Mouse (Mus musculus) liver, embryonic 11.5 days (tissue): ENCODE data around the gene Arcn1. TPM values are rescaled to one million over a fixed set of nuclear protein-coding genes. Genes with fewer than 3 reads are reported as not detected.

ENCODE experiments used
- ATAC-seq: fragments of 200-750 bp; cut with Nextera tagmentation; replicated peaks from 2 replicates; pipeline ENCODE4 v1.8.0; 2017; ENCODE audit warnings: moderate number of reproducible peaks, mild to moderate bottlenecking, moderate TSS enrichment, moderate library complexity; ENCODE audit not compliant: low FRiP score
- DNase-seq: peaks from one replicate; pipeline ENCODE4 v3.0.0-alpha.2; 2017; ENCODE audit warnings: low spot score
- H3K27ac ChIP-seq: fragments of 300-500 bp; sonication (generic); 2 replicates; pipeline ENCODE4 v1.5.1; 2014; ENCODE audit warnings: mild to moderate bottlenecking, low read depth, low read length, control low read depth
- H3K27me3 ChIP-seq: fragments of 300-500 bp; sonication (generic); replicated peaks from 2 replicates; pipeline ENCODE4 v1.6.1; 2014; ENCODE audit warnings: low read length, mixed read lengths; ENCODE audit not compliant: control insufficient read depth, insufficient read depth
- H3K36me3 ChIP-seq: fragments of 300-500 bp; sonication (generic); 2 replicates; pipeline ENCODE4 v1.6.1; 2014; ENCODE audit warnings: mild to moderate bottlenecking, low read length, moderate library complexity, mixed read lengths; ENCODE audit not compliant: control insufficient read depth, insufficient read depth
- H3K4me1 ChIP-seq: fragments of 300-500 bp; sonication (generic); replicated peaks from 2 replicates; pipeline ENCODE4 v1.6.1; 2014; ENCODE audit warnings: low read length, mixed read lengths; ENCODE audit not compliant: control insufficient read depth, insufficient read depth
- H3K4me2 ChIP-seq: fragments of 300-500 bp; sonication (generic); 2 replicates; pipeline ENCODE4 v1.6.1; 2014; ENCODE audit warnings: mild to moderate bottlenecking, control low read depth, moderate library complexity
- H3K4me3 ChIP-seq: fragments of 300-500 bp; sonication (generic); 2 replicates; pipeline ENCODE4 v1.5.1; 2014; ENCODE audit warnings: low read depth, low read length, control low read depth
- H3K9ac ChIP-seq: fragments of 300-500 bp; sonication (generic); 2 replicates; pipeline ENCODE4 v1.6.1; 2014; ENCODE audit warnings: low read depth, low read length, control low read depth
- H3K9me3 ChIP-seq: fragments of 300-500 bp; sonication (generic); 2 replicates; pipeline ENCODE4 v1.6.1; 2016; ENCODE audit warnings: low read length, inconsistent platforms, mixed read lengths; ENCODE audit not compliant: control insufficient read depth
- WGBS: fragments of 180-500 bp; shearing (Covaris S2); extraction: QIAGEN DNeasy Blood & Tissue Kit; methylation state at CpG from one replicate; pipeline ENCODE4 v1.1.7; 2014; 5-methylcytosine and 5-hydroxymethylcytosine counted together
- polyA plus RNA-seq: library from polyadenylated mRNA; unstranded; fragments of >200 nt; fragmentation: Nextera tagmentation; extraction: Ambion mirVana; gene quantifications from 2 replicates; pipeline ENCODE4 v1.2.1, GENCODE M21; 2014

The Arcn1 gene
- polyA plus RNA-seq, 1 experiment from 2014 or later, result 171 TPM

GRCm38 (mm10) chr9:44693071-44693470, 74.6 kb downstream of the Arcn1 start:
- H3K36me3 ChIP-seq, result no peaks in the 10 kb centered on the region; the same call in 1 of the 2 replicates
- WGBS, result 79% methylated on average over 11 of the region's 11 CpGs
- no peak for DNase-seq

DNA sequence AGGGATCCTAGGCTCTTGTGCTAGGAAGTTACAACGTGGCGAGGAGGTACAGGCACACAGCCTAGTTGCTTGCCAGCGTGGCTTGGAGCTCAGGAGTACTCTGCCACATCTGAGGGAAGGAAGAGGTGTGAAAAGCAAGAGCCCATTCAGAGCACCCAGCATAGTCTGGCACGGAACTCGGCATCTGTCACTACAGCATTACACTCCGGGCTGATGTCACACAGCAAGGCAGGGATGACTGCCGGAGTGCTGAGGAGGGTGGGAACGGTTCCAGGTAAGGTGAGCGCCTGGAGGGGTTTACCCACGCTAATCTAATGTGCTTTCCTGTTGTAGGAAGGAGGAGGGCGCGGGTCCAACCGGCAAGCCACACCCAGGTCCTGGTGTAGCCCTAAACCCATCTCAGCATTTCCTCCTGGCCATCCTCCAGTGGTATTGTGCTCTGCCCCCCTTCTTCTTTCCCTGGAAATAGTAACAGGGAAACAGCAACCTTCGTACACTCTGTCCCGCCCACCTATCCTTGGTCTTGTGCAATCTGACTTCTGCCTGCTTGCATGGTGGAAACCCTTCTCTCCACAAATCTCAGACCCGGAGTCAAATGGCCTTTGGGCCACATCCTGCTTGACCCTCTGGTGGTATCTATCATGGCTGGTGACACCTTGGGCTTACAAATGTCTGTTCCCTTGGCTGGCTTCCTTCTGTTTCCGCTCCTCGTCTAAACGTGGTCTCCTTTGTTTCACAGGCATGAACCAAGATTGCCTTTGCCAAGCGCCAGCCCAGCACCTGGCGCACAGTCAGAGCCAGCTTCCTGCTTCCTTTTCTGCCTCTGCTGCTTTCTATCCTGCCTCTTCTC, 75.7 kb downstream of the Arcn1 start:
- H3K27me3 ChIP-seq, result no peaks in the 10 kb centered on the region
- H3K9me3 ChIP-seq, result no peaks in the 10 kb centered on the region
- no peaks in the 10 kb centered on the region; the same call in 1 of the 2 replicates for H3K36me3 ChIP-seq
- H3K27ac ChIP-seq, result no peak overlapping the region
- H3K4me2 ChIP-seq, result no peak overlapping the region
- no peak overlapping the region for H3K9ac ChIP-seq
- no peak for DNase-seq
- WGBS, result 71% methylated on average over 21 of the region's 21 CpGs
- no peak overlapping the region for H3K4me3 ChIP-seq
- ATAC-seq, result no peak
- H3K4me1 ChIP-seq, result peaks cover 2% of the 10 kb centered on the region; the same call in 1 of the 2 replicates

More at GRCm38 (mm10) chr9:44693071-44693470, 74.6 kb downstream of the Arcn1 start:
- ATAC-seq, result no peak
- Histone ChIP-seq H3K9me3 (no peaks in the 10 kb centered on the region), H3K4me2 (no peak overlapping the region), H3K27me3 (no peaks in the 10 kb centered on the region), H3K4me1 (peaks cover 2% of the 10 kb centered on the region; the same call in 1 of the 2 replicates), H3K4me3 (no peak overlapping the region), H3K27ac (no peak overlapping the region), H3K9ac (no peak overlapping the region)

Other genes starting within 250 kb of the Arcn1 start
- gene Cxcr5, start 206.0 kb downstream of the Arcn1 start, polyA plus RNA-seq, result 0.47 TPM in 1 of 2 replicates, not detected in the other
- 8.4 and 10.2 TPM in 2 replicates for gene Ddx6, start 163.0 kb downstream of the Arcn1 start, polyA plus RNA-seq
- not detected in 2 replicates for gene Treh, start 94.6 kb downstream of the Arcn1 start, polyA plus RNA-seq
- gene Phldb1, start 32.6 kb downstream of the Arcn1 start, polyA plus RNA-seq, result 10.6 and 10.9 TPM in 2 replicates
- 48.9 and 54.0 TPM in 2 replicates for gene Ift46, start 63 bp upstream of the Arcn1 start, polyA plus RNA-seq
- gene Tmem25, start 31.5 kb upstream of the Arcn1 start, polyA plus RNA-seq, result 1.2 and 1.6 TPM in 2 replicates
- 5.2 and 7.3 TPM in 2 replicates for gene Ttc36, start 35.2 kb upstream of the Arcn1 start, polyA plus RNA-seq
- gene Kmt2a, start 113.5 kb upstream of the Arcn1 start, polyA plus RNA-seq, result 6.8 and 9.7 TPM in 2 replicates
- 671 and 713 TPM in 2 replicates for gene Atp5l, start 152.9 kb upstream of the Arcn1 start, polyA plus RNA-seq
- 19.5 and 23.9 TPM in 2 replicates for gene Ube4a, start 197.8 kb upstream of the Arcn1 start, polyA plus RNA-seq
- 0.23 and 0.55 TPM in 2 replicates for gene Cd3g, start 212.6 kb upstream of the Arcn1 start, polyA plus RNA-seq
- gene Cd3d, start 213.9 kb upstream of the Arcn1 start, polyA plus RNA-seq, result not detected in 2 replicates
- not detected in 2 replicates for gene Cd3e, start 241.8 kb upstream of the Arcn1 start, polyA plus RNA-seq